Comparison of ENCODE assay signal across 29 mouse cellular contexts in the genomic region with DNA sequence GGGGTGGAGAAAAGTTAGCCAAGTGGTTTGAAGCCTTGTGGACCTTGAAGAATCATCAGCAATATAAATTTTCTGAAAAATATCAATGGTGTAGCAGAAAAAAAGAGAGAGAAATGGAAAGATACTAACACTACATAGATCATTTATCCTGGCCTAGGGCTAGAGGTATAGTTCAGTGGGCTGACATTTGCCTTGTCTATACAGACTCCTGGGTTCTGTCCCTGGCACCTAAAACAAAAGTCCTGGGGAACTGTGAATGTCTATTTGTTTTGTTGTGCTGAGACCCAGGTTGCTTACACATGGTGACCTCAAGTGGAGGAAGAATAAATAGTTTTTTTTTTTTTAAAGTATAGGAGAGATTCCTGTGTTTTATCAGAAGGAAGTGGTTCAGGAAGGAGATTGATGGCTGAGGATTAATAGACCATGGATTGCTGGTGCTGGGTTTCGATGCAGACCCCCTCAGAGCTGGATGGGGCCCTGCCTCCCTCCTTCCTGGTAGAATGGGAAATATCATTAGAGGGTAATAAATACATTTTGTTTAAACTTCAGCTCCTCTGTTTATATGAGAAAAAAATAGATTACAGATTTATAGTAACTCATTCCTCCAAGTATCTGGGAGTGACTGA. TPM values are rescaled to one million over a fixed set of nuclear protein-coding genes. Genes with fewer than 3 reads are reported as not detected.
DNase-seq lines count a peak whose midpoint lies in the region; ATAC-seq lines count a peak whose summit lies in the region.
"Had no signal": no experiment of that assay in that cellular context is flagged by ENCODE, and none has a peak within 500 bp of the region (broad histone marks: within the 10 kb centered on the region; RNA-seq: fewer than 3 reads in every experiment).

No protein-coding gene starts in this region.

- H3K27ac ChIP-seq in kidney, embryonic 15.5 days, result peak overlapping the region; percentile 56
- H3K27ac ChIP-seq in lung, embryonic 16.5 days (ENCODE audit: low read length), result peak overlapping the region; percentile 64; the same call in 1 of the 2 replicates
- 0 out of 2 replicates have a peak overlapping the region, but pooled peaks have one; percentile 35 for H3K27ac ChIP-seq in limb, embryonic 12.5 days
- H3K27ac ChIP-seq: embryonic facial prominence, embryonic 13.5 days; heart, embryonic 13.5 days; hindbrain, embryonic 14.5 days; layer of hippocampus, adult 2 months; left cerebral cortex, adult 2 months; liver, embryonic 15.5 days; midbrain, embryonic 12.5 days; neural tube, embryonic 13.5 days had no signal

- no peak overlapping the region for H3K4me3 ChIP-seq in kidney, embryonic 15.5 days (replicated peaks)
- H3K4me3 ChIP-seq in lung, embryonic 16.5 days (ENCODE audit: low read length), result no peak overlapping the region
- H3K4me3 ChIP-seq in limb, embryonic 12.5 days (replicated peaks), result no peak overlapping the region
- H3K4me3 ChIP-seq: embryonic facial prominence, embryonic 13.5 days; erythroblast, embryonic 14.5 days; heart, embryonic 13.5 days; layer of hippocampus, adult 2 months; left cerebral cortex, adult 2 months; liver, embryonic 15.5 days; megakaryocyte, embryonic 14.5 days; midbrain, embryonic 12.5 days; myocyte; neural tube, embryonic 13.5 days had no signal

- WGBS in kidney, embryonic 15.5 days, result 13% methylated on average over 1 of the region's 1 CpGs
- 11% methylated on average over 1 of the region's 1 CpGs for whole genome bisulfite sequencing in lung, embryonic 16.5 days
- 22% methylated on average over 1 of the region's 1 CpGs for WGBS in limb, embryonic 12.5 days

- H3K9ac ChIP-seq in kidney, embryonic 15.5 days, result no peak overlapping the region
- H3K9ac ChIP-seq in lung, embryonic 16.5 days (ENCODE audit: low read length), result no peak overlapping the region
- H3K9ac ChIP-seq in limb, embryonic 12.5 days (replicated peaks), result no peak overlapping the region
- H3K9ac ChIP-seq: embryonic facial prominence, embryonic 13.5 days; heart, embryonic 13.5 days; hindbrain, embryonic 14.5 days; liver, embryonic 15.5 days; midbrain, embryonic 12.5 days; neural tube, embryonic 13.5 days had no signal

- H3K27me3 ChIP-seq in kidney, embryonic 15.5 days, result no peaks in the 10 kb centered on the region
- H3K27me3 ChIP-seq in lung, embryonic 16.5 days (ENCODE audit: control insufficient read depth, insufficient read depth, low read depth, low read length), result no peaks in the 10 kb centered on the region
- no peaks in the 10 kb centered on the region for H3K27me3 ChIP-seq in limb, embryonic 12.5 days
- H3K27me3 ChIP-seq: embryonic facial prominence, embryonic 13.5 days; heart, embryonic 13.5 days; liver, embryonic 15.5 days; megakaryocyte, embryonic 14.5 days; midbrain, embryonic 12.5 days; neural tube, embryonic 13.5 days had no signal

- 0 out of 2 replicates have a peak, but pooled peaks have one; percentile 52 for ATAC-seq in kidney, embryonic 15.5 days (replicated peaks; ENCODE audit: low FRiP score)
- ATAC-seq in lung, embryonic 16.5 days (ENCODE audit: low read depth), result peak; percentile 58
- peak; percentile 63; the same call in 1 of the 2 replicates for ATAC-seq in limb, embryonic 12.5 days (ENCODE audit: insufficient number of reproducible peaks, insufficient read depth, low FRiP score, low TSS enrichment, low read depth)
- ATAC-seq: forebrain, embryonic 16.5 days had no signal

- H3K4me2 ChIP-seq in kidney, embryonic 15.5 days, result no peak overlapping the region
- no peak overlapping the region for H3K4me2 ChIP-seq in lung, embryonic 16.5 days (ENCODE audit: low read depth, low read length)
- no peak overlapping the region for H3K4me2 ChIP-seq in limb, embryonic 12.5 days
- H3K4me2 ChIP-seq: embryonic facial prominence, embryonic 13.5 days; heart, embryonic 13.5 days; hindbrain, embryonic 14.5 days; liver, embryonic 15.5 days; midbrain, embryonic 12.5 days; neural tube, embryonic 13.5 days had no signal

- no peak for DNase-seq in kidney, adult 9 months
- no peak for DNase-seq in lung, postnatal 36 days
- no peak for DNase-seq in urinary bladder, postnatal 25 days (ENCODE audit: low spot score)
- DNase-seq: adrenal gland, postnatal 25 days; B cell, adult 2 months; cerebellum, adult 11-12 months; cerebellum, adult 9-11 months; embryo, embryonic 11 days; gastrocnemius, postnatal 10 days; heart, postnatal 10 days; kidney, postnatal 14 days; lung, postnatal 14 days; right cerebral cortex, postnatal 4 days; thymus, postnatal 4 days had no signal

- peaks cover 14% of the 10 kb centered on the region for H3K4me1 ChIP-seq in kidney, embryonic 15.5 days
- H3K4me1 ChIP-seq in lung, embryonic 16.5 days (replicated peaks; ENCODE audit: control insufficient read depth, insufficient read depth, low read length), result peaks cover 9% of the 10 kb centered on the region
- peaks cover 7% of the 10 kb centered on the region; the same call in 1 of the 2 replicates for H3K4me1 ChIP-seq in limb, embryonic 12.5 days (replicated peaks)
- H3K4me1 ChIP-seq: liver, embryonic 15.5 days; megakaryocyte, embryonic 14.5 days; midbrain, embryonic 12.5 days; neural tube, embryonic 13.5 days had no signal

- H3K36me3 ChIP-seq in kidney, embryonic 15.5 days, result no peaks in the 10 kb centered on the region
- H3K36me3 ChIP-seq in lung, embryonic 16.5 days (ENCODE audit: control insufficient read depth, insufficient read depth, low read length), result no peaks in the 10 kb centered on the region
- H3K36me3 ChIP-seq in limb, embryonic 12.5 days, result no peaks in the 10 kb centered on the region
- H3K36me3 ChIP-seq: embryonic facial prominence, embryonic 13.5 days; heart, embryonic 13.5 days; liver, embryonic 15.5 days; midbrain, embryonic 12.5 days; neural tube, embryonic 13.5 days had no signal

- no peaks in the 10 kb centered on the region for H3K9me3 ChIP-seq in kidney, embryonic 15.5 days (replicated peaks)
- no peaks in the 10 kb centered on the region for H3K9me3 ChIP-seq in lung, embryonic 16.5 days (ENCODE audit: control insufficient read depth, low read length)
- no peaks in the 10 kb centered on the region for H3K9me3 ChIP-seq in limb, embryonic 12.5 days
- H3K9me3 ChIP-seq: embryonic facial prominence, embryonic 13.5 days; heart, embryonic 13.5 days; liver, embryonic 15.5 days; neural tube, embryonic 13.5 days had no signal

RNA-seq across cellular contexts. Expression of a gene that starts 40.5 kb away (rescaled TPM):
- polyA plus RNA-seq in kidney, embryonic 15.5 days (2015; fragmentation: Nextera tagmentation; extraction: Ambion mirVana), result 35.1 and 39.1 TPM in 2 replicates
- polyA plus RNA-seq in lung, embryonic 16.5 days (2015; fragmentation: Nextera tagmentation; extraction: Ambion mirVana), result 97.4 and 109 TPM in 2 replicates
- 48.1 and 58.1 TPM in 2 replicates for polyA plus RNA-seq in limb, embryonic 12.5 days (2016; fragmentation: Nextera tagmentation; extraction: Ambion mirVana)
- polyA plus RNA-seq: erythroblast, embryonic 14.5 days had no signal
